Mouse (Mus musculus) limb, embryonic 14.5 days (tissue): ENCODE results near the gene Abcc4. TPM values are rescaled to one million over a fixed set of nuclear protein-coding genes. Genes with fewer than 3 reads are reported as not detected.
"Not testable (repeated sequence)": the region's sequence is repeated elsewhere in the genome, so short reads cannot be mapped to it uniquely, and the experiment has no call there.

Experiments
- ATAC-seq: fragments of 200-750 bp; cut with Nextera tagmentation; 2 replicates; pipeline ENCODE4 v1.8.0; 2017; ENCODE audit warnings: low read depth, moderate number of reproducible peaks, moderate TSS enrichment; ENCODE audit not compliant: low FRiP score
- DNase-seq: peaks from one replicate; pipeline ENCODE4 v3.0.0-alpha.2; 2015; ENCODE audit warnings: low spot score
- H3K27ac ChIP-seq: fragments of 300-500 bp; sonication (generic); replicated peaks from 2 replicates; pipeline ENCODE4 v1.5.1; 2014; ENCODE audit warnings: low read depth, mild to moderate bottlenecking, low read length, moderate library complexity, mixed read lengths
- H3K27me3 ChIP-seq: fragments of 300-500 bp; sonication (generic); 2 replicates; pipeline ENCODE4 v1.6.1; 2014; ENCODE audit warnings: low read length, mixed read lengths; ENCODE audit not compliant: control insufficient read depth, insufficient read depth
- H3K36me3 ChIP-seq: fragments of 300-500 bp; sonication (generic); 2 replicates; pipeline ENCODE4 v1.6.1; 2014; ENCODE audit warnings: mild to moderate bottlenecking, low read length, moderate library complexity, mixed read lengths; ENCODE audit not compliant: control insufficient read depth, insufficient read depth
- H3K4me1 ChIP-seq: fragments of 300-500 bp; sonication (generic); 2 replicates; pipeline ENCODE4 v1.6.1; 2014; ENCODE audit warnings: antibody characterized with exemption, low read length, mixed read lengths; ENCODE audit not compliant: control insufficient read depth, insufficient read depth
- H3K4me2 ChIP-seq: fragments of 300-500 bp; sonication (generic); replicated peaks from 2 replicates; pipeline ENCODE4 v1.6.1; 2014; ENCODE audit warnings: low read depth, mild to moderate bottlenecking, low read length, moderate library complexity; ENCODE audit not compliant: severe bottlenecking
- H3K4me3 ChIP-seq: fragments of 300-500 bp; sonication (generic); replicated peaks from 2 replicates; pipeline ENCODE4 v1.5.1; 2014; ENCODE audit warnings: low read length
- H3K9ac ChIP-seq: fragments of 300-500 bp; sonication (generic); 2 replicates; pipeline ENCODE4 v1.6.1; 2014; ENCODE audit warnings: mild to moderate bottlenecking, low read depth, low read length, moderate library complexity; ENCODE audit not compliant: severe bottlenecking
- H3K9me3 ChIP-seq: fragments of 300-500 bp; sonication (generic); 2 replicates; pipeline ENCODE4 v1.6.1; 2016; ENCODE audit warnings: low read length; ENCODE audit not compliant: control insufficient read depth
- POLR2A ChIP-seq: fragments of 200-500 bp; IDR thresholded peaks from 2 replicates; pipeline ENCODE4 v1.8.0; 2012; ENCODE audit warnings: inconsistent platforms, mild to moderate bottlenecking, moderate library complexity, borderline replicate concordance; ENCODE audit not compliant: insufficient read depth, insufficient read length; ENCODE audit errors: extremely low read depth
- WGBS: fragments of 180-500 bp; shearing (Covaris S2); extraction: QIAGEN DNeasy Blood & Tissue Kit; methylation state at CpG from one replicate; pipeline ENCODE4 v1.1.7; 2014; 5-methylcytosine and 5-hydroxymethylcytosine counted together
- polyA plus RNA-seq, 2 experiments: library from polyadenylated mRNA; depleted of rRNA in 1 of 2; stranded (reverse) in 1 of 2; unstranded in 1 of 2; fragments of >200 nt; fragmentation: Nextera tagmentation in 1 of 2; extraction: Ambion mirVana in 1 of 2; gene quantifications; 2 replicates each; pipeline versions ENCODE4 v1.2.1 to v1.2.3; 2012 to 2014

Abcc4 gene
- polyA plus RNA-seq, 2 experiments: 1.3 to 2.1 TPM

GRCm38 (mm10) chr14:118674224-118674623, 31.8 kb downstream of the Abcc4 start:
- ATAC-seq (no peak), DNase-seq (no peak)
- 76% methylated on average over 7 of the region's 7 CpGs for WGBS
- TF ChIP-seq POLR2A: no peak
- Histone ChIP-seq H3K4me2 (no peak overlapping the region), H3K9ac (no peak overlapping the region), H3K4me3 (no peak overlapping the region), H3K27me3 (no peaks in the 10 kb centered on the region), H3K36me3 (no peaks in the 10 kb centered on the region), H3K4me1 (0 out of 2 replicates have a peak, but pooled peaks cover 3% of the 10 kb centered on the region), H3K27ac (no peak overlapping the region), H3K9me3 (no peaks in the 10 kb centered on the region)

GRCm38 (mm10) chr14:118673501-118673900, 32.5 kb downstream of the Abcc4 start:
- ATAC-seq: peak; percentile 41; the same call in 1 of the 2 replicates
- TF ChIP-seq POLR2A: no peak

GRCm38 (mm10) chr14:118672931-118673330, 33.1 kb downstream of the Abcc4 start:
- not testable (repeated sequence) for H3K4me3 ChIP-seq, H3K9ac ChIP-seq, H3K9me3 ChIP-seq, H3K36me3 ChIP-seq, H3K27me3 ChIP-seq, DNase-seq, H3K27ac ChIP-seq, H3K4me2 ChIP-seq, ATAC-seq, H3K4me1 ChIP-seq
- WGBS: 90% methylated on average over 6 of the region's 6 CpGs

More at GRCm38 (mm10) chr14:118673501-118673900, 32.5 kb downstream of the Abcc4 start:
- H3K27ac ChIP-seq: no peak overlapping the region
- no peak overlapping the region for H3K4me2 ChIP-seq
- H3K4me1 ChIP-seq: 0 out of 2 replicates have a peak, but pooled peaks cover 3% of the 10 kb centered on the region
- no peaks in the 10 kb centered on the region for H3K27me3 ChIP-seq
- no peak overlapping the region for H3K4me3 ChIP-seq
- WGBS: 22% methylated on average over 6 of the region's 6 CpGs
- DNase-seq: no peak
- no peak overlapping the region for H3K9ac ChIP-seq
- H3K9me3 ChIP-seq: no peaks in the 10 kb centered on the region
- no peaks in the 10 kb centered on the region for H3K36me3 ChIP-seq

DNA sequence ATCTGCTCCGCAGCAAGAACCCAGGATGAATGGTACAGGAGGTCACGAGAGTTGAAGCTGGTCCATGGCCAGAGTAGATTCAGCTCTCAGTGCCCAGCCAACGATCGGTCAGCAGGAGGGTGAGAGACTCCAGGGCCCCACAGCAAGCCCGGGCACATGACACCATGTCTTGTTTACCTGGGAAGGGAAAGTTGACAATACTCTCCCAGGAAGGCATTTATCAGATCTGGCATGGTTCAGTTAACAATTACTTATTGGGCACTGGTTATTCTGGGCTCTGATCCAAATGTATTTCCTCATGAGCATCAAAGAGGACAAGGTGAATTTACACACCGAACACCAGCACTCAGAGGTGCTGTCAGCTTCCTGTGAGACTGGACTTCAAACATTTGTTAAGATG, 38.5 kb downstream of the Abcc4 start:
- H3K9me3 ChIP-seq: no peaks in the 10 kb centered on the region
- H3K9ac ChIP-seq: no peak overlapping the region
- no peak overlapping the region for H3K27ac ChIP-seq
- ATAC-seq (no peak), DNase-seq (no peak)
- no peak overlapping the region for H3K4me2 ChIP-seq
- no peaks in the 10 kb centered on the region for H3K36me3 ChIP-seq
- WGBS: 80% methylated on average over 6 of the region's 6 CpGs
- H3K27me3 ChIP-seq: no peaks in the 10 kb centered on the region
- no peak overlapping the region for H3K4me3 ChIP-seq
- no peaks in the 10 kb centered on the region for H3K4me1 ChIP-seq
- TF ChIP-seq POLR2A: no peak

- no peak for TF ChIP-seq POLR2A
- no peak for ATAC-seq
- WGBS: 80% methylated on average over 7 of the region's 7 CpGs
Observed at GRCm38 (mm10) chr14:118664661-118665060, 41.4 kb downstream of the Abcc4 start.

More at GRCm38 (mm10) chr14:118664661-118665060, 41.4 kb downstream of the Abcc4 start:
- H3K27me3 ChIP-seq: no peaks in the 10 kb centered on the region
- no peak for DNase-seq
- no peaks in the 10 kb centered on the region for H3K4me1 ChIP-seq
- H3K27ac ChIP-seq: no peak overlapping the region
- H3K4me2 ChIP-seq: no peak overlapping the region
- no peak overlapping the region for H3K4me3 ChIP-seq
- H3K36me3 ChIP-seq: no peaks in the 10 kb centered on the region
- H3K9me3 ChIP-seq: no peaks in the 10 kb centered on the region
- no peak overlapping the region for H3K9ac ChIP-seq
